Mouse (Mus musculus) forelimb bud, embryonic 11.5 days (tissue): ENCODE data around the gene Scpep1.

Experiments
- DNase-seq: peaks from one replicate; pipeline ENCODE4 v3.0.0-alpha.2; 2012; ENCODE audit warnings: low read depth, low spot score

The Scpep1 gene

DNA sequence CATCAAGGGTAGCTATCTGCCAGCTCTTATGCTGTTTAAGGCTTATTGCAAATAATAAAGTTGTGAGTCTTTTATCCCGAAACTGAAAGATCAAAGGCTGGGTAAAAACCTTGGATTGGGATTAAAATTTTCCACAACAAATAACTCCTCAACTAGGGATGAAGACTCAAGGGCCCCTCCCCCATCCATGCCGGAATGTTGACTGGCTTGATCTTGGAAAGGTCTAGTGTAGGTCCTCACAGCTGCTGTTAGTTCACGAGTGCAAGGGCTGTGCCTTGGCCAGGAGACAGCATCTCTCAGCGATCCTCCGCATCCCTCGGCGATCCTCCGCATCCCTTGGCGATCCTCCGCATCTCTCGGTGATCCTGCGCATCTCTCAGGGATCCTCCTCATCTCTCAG lies 77.3 kb downstream of the Scpep1 start:
- no peak for DNase-seq
